ENCODE assay signal across 24 mouse cellular contexts in genomic region chr9:97698071-97698470, GRCm38 (mm10).
A peak's percentile ranks its signal among the peaks of the same experiment; 100 is the strongest.
DNase-seq lines count a peak whose midpoint lies in the region; TF ChIP-seq lines count a peak whose summit lies in the region.
"Had no signal": no experiment of that assay in that cellular context is flagged by ENCODE, and none has a peak within 500 bp of the region (broad histone marks: within the 10 kb centered on the region; RNA-seq: fewer than 3 reads in every experiment).

No protein-coding gene starts in this region.

- DNase-seq in layer of hippocampus, adult 11-12 months (ENCODE audit: low spot score), result peak; percentile 52
- no peak for DNase-seq in layer of hippocampus, postnatal 25 days (ENCODE audit: extremely low spot score in 1 of 2, low spot score in 1 of 2)
- peak; percentile 41 to 43 for DNase-seq in layer of hippocampus, adult 2 months (ENCODE audit: low spot score in 2 of 2)
- peak; percentile 72 for DNase-seq in layer of hippocampus, adult 9-11 months
- no peak for DNase-seq in retina, embryonic 14.5 days (ENCODE audit: low spot score)
- no peak for DNase-seq in left cerebral cortex, adult 8-10 months (ENCODE audit: low spot score in 2 of 2)
- DNase-seq: adrenal gland, adult 2 months; adrenal gland, postnatal 14 days; cerebellum, adult 11 months; cerebellum, adult 2 months; cerebellum, adult 9-11 months; cerebellum, postnatal 25 days; gastrocnemius, adult 2 months; gastrocnemius, postnatal 14 days; heart, adult 18-20 months; heart, postnatal 14 days; heart, postnatal 4 days had no signal

- H3K27ac ChIP-seq in layer of hippocampus, adult 2 months, result peak overlapping the region; percentile 90
- H3K27ac ChIP-seq: embryonic facial prominence, embryonic 12.5 days; embryonic facial prominence, embryonic 15.5 days; forebrain, embryonic 12.5 days; forebrain, embryonic 15.5 days; gastrocnemius, adult 2 months; heart, embryonic 13.5 days; hindbrain, embryonic 14.5 days; hindbrain, postnatal 0 days had no signal

- TF ChIP-seq CTCF in layer of hippocampus, adult 2 months (conservative IDR thresholded peaks at IDR 0.05), result no peak

- H3K4me3 ChIP-seq in layer of hippocampus, adult 2 months, result no peak overlapping the region
- H3K4me3 ChIP-seq: embryonic facial prominence, embryonic 12.5 days; embryonic facial prominence, embryonic 15.5 days; forebrain, embryonic 12.5 days; forebrain, embryonic 15.5 days; gastrocnemius, adult 2 months; heart, embryonic 13.5 days had no signal

Comparison
In these comparisons a context has a peak if more than half of its experiments do, and no peak if none do; other contexts are left out.
1. DNase-seq: peak in layer of hippocampus, adult 11-12 months (single experiment), layer of hippocampus, adult 2 months (2 of 2) and layer of hippocampus, adult 9-11 months (single experiment); none in layer of hippocampus, postnatal 25 days (0 of 2), retina, embryonic 14.5 days (single experiment) and left cerebral cortex, adult 8-10 months (0 of 2).